Mouse (Mus musculus): ENCODE measurements around the gene Crcp. TPM values are rescaled to one million over a fixed set of nuclear protein-coding genes. Genes with fewer than 3 reads are reported as not detected.
A peak's percentile ranks its signal among the peaks of the same experiment; 100 is the strongest.
"Not testable (repeated sequence)": the region's sequence is repeated elsewhere in the genome, so short reads cannot be mapped to it uniquely, and the experiment has no call there.

The Crcp gene
- polyA plus RNA-seq, 1 experiment from 2014 or later: 39.7 TPM

DNA sequence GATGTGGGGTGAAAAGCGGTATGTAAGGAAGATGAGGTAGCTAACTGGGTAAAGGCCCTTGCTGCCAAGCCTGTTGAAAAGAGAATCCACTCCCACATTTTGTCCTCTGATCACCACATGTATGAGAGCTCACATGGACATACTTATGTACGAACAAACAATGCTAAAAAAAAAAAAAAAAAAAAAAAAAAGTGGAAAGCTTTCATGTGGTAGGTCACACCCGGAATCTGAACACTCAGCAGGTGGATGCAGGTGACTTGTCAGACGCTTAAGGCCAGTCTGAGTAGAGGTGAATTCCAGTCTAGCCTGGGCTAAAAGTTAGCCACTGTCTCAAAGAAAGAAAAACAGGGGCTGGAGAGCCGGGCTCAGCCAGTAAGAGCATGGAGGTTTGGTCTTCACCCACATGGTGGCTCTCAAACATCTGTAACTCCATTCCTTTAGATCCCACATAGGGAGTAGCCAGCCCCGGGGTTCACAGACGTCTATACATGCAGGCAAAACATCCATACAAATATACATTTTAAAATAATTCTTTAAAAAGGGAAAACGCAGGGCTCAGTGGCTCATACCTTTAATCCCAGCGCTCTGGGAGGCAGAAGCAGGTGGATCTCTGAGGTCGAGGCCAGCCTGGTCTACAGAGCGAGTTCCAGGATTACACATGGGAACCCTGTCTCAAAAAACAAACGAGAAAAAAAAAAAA is 5.9 kb upstream of the Crcp start:
- no peaks in the 10 kb centered on the region for H3K27me3 ChIP-seq
- in situ Hi-C loops (cut with MboI; ENCODE audit: low pct_unique_long_range_greater_than_20kb): no loop called here
- ChIA-PET POLR2A (interaction anchor here (0.6 to 1.2 kb wide), 2 partner anchors 8 to 115 kb away, joined by 3 to 4 read pairs; no protein-coding TSS in a partner anchor), CTCF (interaction anchor here (1.1 to 4.6 kb wide), 11 partner anchors 8 to 28 kb away, joined by 3 to 28 read pairs (median 6); no protein-coding TSS in a partner anchor)
- DNase-seq (ENCODE audit: low read depth, low spot score): no peak
- no peak for TF ChIP-seq CTCF (IDR thresholded peaks at IDR 0.05)
- no peak for ATAC-seq

DNA sequence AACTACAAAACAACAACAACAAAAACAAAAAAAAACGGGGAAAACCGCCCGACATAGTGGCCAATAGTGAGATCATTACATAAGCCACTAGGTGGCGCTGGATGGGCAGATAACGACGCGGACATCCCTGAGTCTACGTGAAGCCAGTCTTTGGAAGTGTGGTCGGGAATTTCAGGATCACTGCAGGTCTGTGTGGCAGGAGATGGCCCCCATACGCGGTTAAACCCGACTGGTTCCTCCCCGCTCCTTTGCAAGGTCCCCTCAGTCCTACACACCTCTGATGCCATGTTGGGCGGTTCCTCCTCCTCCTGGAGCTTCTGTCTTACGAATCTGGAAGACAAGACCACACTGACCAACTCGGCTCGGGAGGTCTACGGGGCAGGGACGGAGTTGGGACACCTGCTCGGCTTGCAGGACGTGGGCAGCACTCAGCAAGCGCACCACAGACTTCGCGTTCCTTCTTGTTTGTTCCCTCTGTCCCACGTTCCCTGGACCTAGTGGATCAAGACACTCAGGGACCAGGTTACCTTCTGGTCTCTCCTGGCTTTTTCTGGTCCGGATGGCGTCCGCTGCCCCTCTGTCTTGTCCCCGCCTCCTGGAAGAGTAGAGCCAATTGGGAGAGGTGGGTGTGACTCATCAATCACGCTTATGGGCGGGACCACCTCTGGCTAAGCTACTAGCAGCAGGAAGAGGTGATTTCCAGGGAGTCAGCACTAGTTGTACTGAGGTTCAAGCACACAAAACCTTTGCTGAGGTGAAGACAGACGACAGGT is 5.1 kb upstream of the Crcp start:
- CTCF ChIA-PET: interaction anchor here (0.6 to 4.6 kb wide), 8 partner anchors 10 to 28 kb away, joined by 3 to 28 read pairs (median 6); no protein-coding TSS in a partner anchor
- in situ Hi-C loops (cut with MboI; ENCODE audit: low pct_unique_long_range_greater_than_20kb): no loop called here
- H3K27me3 ChIP-seq: no peaks in the 10 kb centered on the region
- POLR2A ChIA-PET: interaction anchor here (0.6 to 1.2 kb wide), 2 partner anchors 9 to 94 kb away, joined by 3 to 4 read pairs; no protein-coding TSS in a partner anchor
- TF ChIP-seq CTCF (IDR thresholded peaks at IDR 0.05): peak; percentile 83
- DNase-seq (ENCODE audit: low read depth, low spot score) (peak; percentile 74), ATAC-seq (peak; percentile 94)

DNA sequence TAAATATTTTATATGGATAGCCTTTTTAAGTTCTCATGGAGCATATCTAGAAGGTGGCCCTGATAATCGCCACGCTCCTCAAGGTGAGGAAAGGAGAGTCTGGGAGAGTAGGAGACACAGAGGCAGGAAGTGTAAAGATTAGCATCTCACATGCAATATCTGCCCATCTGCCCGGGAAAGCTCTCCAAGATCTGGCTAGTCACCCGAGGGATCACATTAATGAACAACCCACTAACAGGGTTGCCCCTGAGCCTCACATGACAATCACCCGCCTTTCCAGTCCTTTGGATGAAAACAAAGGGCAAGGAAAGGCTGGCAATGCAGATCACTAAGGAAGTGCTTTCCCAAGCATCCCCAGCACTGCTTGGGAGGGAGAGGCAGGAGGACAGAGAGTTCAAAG is 2.0 kb upstream of the Crcp start:
- TF ChIP-seq CTCF (IDR thresholded peaks at IDR 0.05): no peak
- ChIA-PET POLR2A (interaction anchor here (1.1 kb wide), 1 partner anchor 28 kb away, joined by 3 read pairs; no protein-coding TSS in a partner anchor), CTCF (interaction anchor here (1.3 kb wide), 1 partner anchor 11 kb away, joined by 5 read pairs; no protein-coding TSS in a partner anchor)
- DNase-seq (ENCODE audit: low read depth, low spot score): no peak
- no peak for ATAC-seq
- H3K27me3 ChIP-seq: no peaks in the 10 kb centered on the region
- in situ Hi-C loops (cut with MboI; ENCODE audit: low pct_unique_long_range_greater_than_20kb): no loop called here

DNA sequence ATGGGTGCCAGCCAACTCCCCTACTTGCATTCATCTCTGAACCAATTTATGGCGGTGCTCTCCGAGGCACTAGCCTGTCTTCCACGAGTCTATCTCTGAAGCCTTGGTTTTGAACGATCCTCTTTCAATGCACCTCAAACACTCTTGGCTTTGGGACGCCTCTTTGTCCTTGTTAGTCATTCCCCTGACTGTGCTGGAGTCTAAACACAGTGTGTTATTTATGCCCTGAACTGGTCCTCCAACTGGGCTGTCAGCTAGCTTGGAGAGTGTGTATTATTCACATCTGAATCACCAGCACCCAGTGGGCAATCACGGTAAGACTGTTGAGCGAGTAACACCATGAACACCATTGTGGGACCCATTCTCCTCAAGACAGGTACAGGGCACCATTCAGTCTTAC is 1.4 kb upstream of the Crcp start:
- H3K27me3 ChIP-seq: no peaks in the 10 kb centered on the region
- POLR2A ChIA-PET: no interaction called here
- CTCF ChIA-PET: interaction anchor here (1.3 kb wide), 1 partner anchor 10 kb away, joined by 5 read pairs; no protein-coding TSS in a partner anchor
- DNase-seq (ENCODE audit: low read depth, low spot score) (no peak), ATAC-seq (no peak)
- in situ Hi-C loops (cut with MboI; ENCODE audit: low pct_unique_long_range_greater_than_20kb): no loop called here
- TF ChIP-seq CTCF (IDR thresholded peaks at IDR 0.05): no peak

DNA sequence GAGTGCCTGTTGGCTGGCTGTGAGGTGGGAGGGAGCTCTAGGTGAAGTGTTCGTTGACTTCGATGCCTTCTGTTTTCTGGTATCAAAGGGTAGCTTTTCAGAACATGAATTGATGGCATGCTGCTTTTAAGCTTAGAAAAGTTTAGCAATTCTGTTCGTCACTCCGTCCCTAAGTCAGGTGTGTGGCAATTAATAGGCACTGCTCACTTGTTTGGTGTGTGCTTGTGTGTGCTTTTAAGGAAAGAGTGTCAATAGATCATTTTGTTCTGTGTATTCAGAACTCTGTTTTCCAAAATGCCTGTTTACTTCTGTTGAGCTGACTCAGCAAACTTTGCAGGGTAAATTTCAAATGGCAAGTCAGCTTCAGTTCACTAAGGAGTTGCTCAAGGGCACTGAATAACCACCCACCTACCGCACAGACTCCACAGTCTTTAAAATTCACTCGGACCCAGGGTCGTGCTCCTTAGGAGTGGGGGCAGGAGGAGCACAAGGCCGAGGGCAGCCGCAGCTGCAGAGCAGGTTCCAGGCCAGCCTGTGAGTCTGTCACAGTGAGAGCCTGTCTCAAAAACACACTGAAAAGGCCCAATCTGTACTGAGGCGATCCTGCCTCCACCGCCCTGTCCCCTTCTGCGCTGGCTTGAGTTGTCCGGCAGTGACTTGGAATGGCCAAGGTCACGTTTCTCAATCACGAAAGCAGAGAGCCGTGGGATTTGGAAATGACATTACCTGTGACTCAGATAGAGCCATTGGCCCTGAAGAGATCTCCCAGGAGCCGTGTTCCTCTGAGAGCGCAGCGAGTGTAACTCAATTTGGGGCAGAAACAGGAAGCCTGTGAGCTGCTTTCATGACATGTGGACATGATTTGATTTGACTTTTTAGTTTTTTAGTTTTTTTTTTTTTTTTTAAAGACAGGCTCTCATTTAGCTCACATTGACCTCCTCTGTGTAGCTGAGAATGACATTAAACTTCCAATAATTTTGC is 2.6 kb downstream of the Crcp start:
- CTCF ChIA-PET: interaction anchor here (0.8 to 2.2 kb wide), 6 partner anchors 9 to 108 kb away, joined by 3 to 6 read pairs (median 4); no protein-coding TSS in a partner anchor
- no peak for DNase-seq (ENCODE audit: low read depth, low spot score)
- in situ Hi-C loops (cut with MboI; ENCODE audit: low pct_unique_long_range_greater_than_20kb): no loop called here

DNA sequence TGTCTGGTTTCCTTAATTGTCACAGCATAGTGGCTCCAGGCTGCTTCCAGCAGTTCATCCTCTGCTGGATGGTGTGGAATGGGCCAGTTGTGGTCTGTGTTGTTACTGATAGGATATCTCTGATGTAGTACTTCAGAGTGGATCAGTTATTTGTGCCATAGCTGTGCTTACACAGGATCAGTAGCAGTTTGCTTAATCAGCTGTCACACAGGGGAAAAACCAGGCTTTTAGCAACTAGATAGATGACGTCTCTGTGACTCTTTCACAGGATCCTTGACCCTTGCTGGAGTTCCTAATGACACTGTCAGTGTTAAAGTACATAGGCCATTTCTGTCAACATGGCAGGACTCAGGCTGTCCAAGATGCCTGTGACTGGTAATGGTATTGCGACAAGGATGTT is 4.8 kb downstream of the Crcp start:
- H3K27me3 ChIP-seq: no peaks in the 10 kb centered on the region
- TF ChIP-seq CTCF (IDR thresholded peaks at IDR 0.05): no peak
- ATAC-seq (no peak), DNase-seq (ENCODE audit: low read depth, low spot score) (no peak)
- in situ Hi-C loops (cut with MboI; ENCODE audit: low pct_unique_long_range_greater_than_20kb): no loop called here
- CTCF ChIA-PET: interaction anchor here (1.9 to 2.3 kb wide), 2 partner anchors 10 to 12 kb away, joined by 5 to 10 read pairs; no protein-coding TSS in a partner anchor
- POLR2A ChIA-PET: no interaction called here

More for the DNA sequence above, 2.6 kb downstream of the Crcp start:
- POLR2A ChIA-PET: no interaction called here
- no peaks in the 10 kb centered on the region for H3K27me3 ChIP-seq
- TF ChIP-seq CTCF (IDR thresholded peaks at IDR 0.05): no peak
- ATAC-seq: no peak

DNA sequence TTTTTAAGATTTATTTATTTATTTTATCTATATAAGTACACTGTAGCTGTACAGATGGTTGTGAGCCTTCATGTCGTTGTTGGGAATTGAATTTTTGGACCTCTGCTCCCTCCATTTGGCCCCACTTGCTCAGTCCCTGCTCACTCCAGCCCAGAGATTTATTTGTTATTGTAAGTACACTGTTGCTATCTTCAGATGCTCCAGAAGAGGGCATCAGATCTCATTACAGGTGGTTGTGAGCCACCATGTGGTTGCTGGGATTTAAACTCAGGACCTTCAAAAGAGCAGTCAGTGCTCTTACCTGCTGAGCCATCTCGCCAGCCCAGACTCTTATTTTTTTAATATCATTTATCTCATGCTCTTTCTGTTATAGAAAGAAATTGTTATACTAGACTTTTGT is 7.2 kb downstream of the Crcp start:
- ATAC-seq; in situ Hi-C loops (cut with MboI; ENCODE audit: low pct_unique_long_range_greater_than_20kb); DNase-seq (ENCODE audit: low read depth, low spot score); H3K27me3 ChIP-seq; POLR2A ChIA-PET: not testable (repeated sequence)
- CTCF ChIA-PET: interaction anchor here (0.9 to 2.0 kb wide), 5 partner anchors 12 to 183 kb away, joined by 3 to 4 read pairs (median 3); no protein-coding TSS in a partner anchor
- peak; percentile 68 for TF ChIP-seq CTCF (IDR thresholded peaks at IDR 0.05)

DNA sequence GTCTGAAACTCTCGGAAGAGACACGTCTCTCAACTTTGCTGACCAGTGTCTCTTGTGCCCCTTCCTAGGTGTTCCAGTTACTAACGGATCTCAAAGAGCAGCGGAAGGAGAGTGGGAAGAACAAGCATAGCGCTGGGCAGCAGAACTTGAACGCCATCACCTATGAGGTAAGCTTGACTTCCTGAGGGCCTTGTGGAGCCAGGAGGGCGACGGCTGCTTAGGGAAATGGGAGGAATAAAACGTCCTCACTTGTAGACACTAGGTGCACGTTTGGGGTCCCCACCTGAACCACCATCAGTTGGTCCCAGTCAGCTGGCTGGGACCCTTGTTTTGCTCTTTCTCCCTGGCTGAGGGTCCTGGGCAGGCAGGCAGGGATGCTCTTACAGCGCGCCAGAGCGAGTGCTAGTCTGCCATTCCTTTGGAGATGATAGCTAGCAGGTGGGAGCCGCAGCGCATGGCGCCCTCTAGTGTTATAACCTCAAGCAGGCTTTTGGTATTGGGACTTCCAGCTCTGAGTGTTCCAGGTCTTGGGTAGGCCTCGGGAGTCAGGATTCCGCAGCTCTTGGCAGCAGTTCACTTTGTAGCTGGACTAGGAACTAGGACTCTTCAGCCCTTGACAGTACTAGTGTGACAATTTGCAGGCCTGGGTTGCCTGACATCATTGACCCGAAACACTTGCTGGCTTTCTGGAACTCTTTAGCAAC is 8.8 kb downstream of the Crcp start:
- peak; percentile 57 for ATAC-seq
- peak; percentile 88 for TF ChIP-seq CTCF (IDR thresholded peaks at IDR 0.05)

DNA sequence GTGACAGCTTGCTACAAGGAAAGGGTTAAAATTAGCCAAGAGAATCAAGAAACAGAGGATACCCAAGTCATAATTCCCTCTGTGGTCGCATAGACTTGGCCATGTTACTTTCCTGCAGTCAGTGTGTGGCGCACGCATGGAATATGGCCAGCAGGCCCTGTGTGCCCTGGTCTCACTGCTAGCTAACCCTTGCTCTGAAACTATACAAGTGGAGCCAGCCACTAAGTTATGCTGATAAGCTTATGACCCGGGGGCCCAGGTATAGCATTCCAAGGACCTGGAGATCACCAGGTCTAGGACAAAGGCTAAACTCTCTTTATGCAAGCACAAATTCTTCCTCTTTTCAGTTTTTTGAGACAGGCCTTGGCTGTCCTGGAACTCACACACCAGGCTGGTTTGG is 11.7 kb downstream of the Crcp start:
- H3K27me3 ChIP-seq: no peaks in the 10 kb centered on the region
- ATAC-seq: no peak
- no peak for DNase-seq (ENCODE audit: low read depth, low spot score)
- no peak for TF ChIP-seq CTCF (IDR thresholded peaks at IDR 0.05)
- in situ Hi-C loops (cut with MboI; ENCODE audit: low pct_unique_long_range_greater_than_20kb): loop anchor here (5.0 kb wide), 1 partner anchor 43 kb away; no protein-coding TSS in a partner anchor
- CTCF ChIA-PET: interaction anchor here (1.0 to 2.9 kb wide), 5 partner anchors 10 to 98 kb away, joined by 3 to 13 read pairs (median 4); partner anchors contain the start of gene Gusb
- POLR2A ChIA-PET: no interaction called here

More for the DNA sequence above, 8.8 kb downstream of the Crcp start:
- no peak for DNase-seq (ENCODE audit: low read depth, low spot score)
- no peaks in the 10 kb centered on the region for H3K27me3 ChIP-seq
- in situ Hi-C loops (cut with MboI; ENCODE audit: low pct_unique_long_range_greater_than_20kb): no loop called here
- ChIA-PET POLR2A (no interaction called here), CTCF (interaction anchor here (0.6 to 1.9 kb wide), 22 partner anchors 9 to 133 kb away, joined by 3 to 9 read pairs (median 4); no protein-coding TSS in a partner anchor)
